Mouse (Mus musculus) bone marrow, adult 2 months (tissue): ENCODE data around the gene Armcx6. TPM values are rescaled to one million over a fixed set of nuclear protein-coding genes. Genes with fewer than 3 reads are reported as not detected.
"Not testable (repeated sequence)": the region's sequence is repeated elsewhere in the genome, so short reads cannot be mapped to it uniquely, and the experiment has no call there.

ENCODE experiments used
- H3K27ac ChIP-seq: fragments of 200-500 bp; 2 replicates; pipeline ENCODE4 v1.5.1; 2012; ENCODE audit warnings: low read depth, mild to moderate bottlenecking, control low read depth, inconsistent platforms, low read length; ENCODE audit not compliant: control insufficient read depth, poor library complexity, insufficient read depth
- H3K4me1 ChIP-seq: fragments of 200-500 bp; 2 replicates; pipeline ENCODE4 v1.6.1; 2011; ENCODE audit warnings: low read length; ENCODE audit not compliant: control insufficient read depth, insufficient read depth
- H3K4me3 ChIP-seq: fragments of 200-500 bp; replicated peaks from 2 replicates; pipeline ENCODE3; 2011; ENCODE audit warnings: mild to moderate bottlenecking, low read depth, low read length, control low read depth; ENCODE audit not compliant: control insufficient read depth
- CTCF ChIP-seq: fragments of 200-500 bp; IDR thresholded peaks from 2 replicates; pipeline ENCODE4 v1.5.1; 2011; ENCODE audit warnings: low read length, control low read depth; ENCODE audit not compliant: control insufficient read depth, insufficient read depth
- POLR2A ChIP-seq: fragments of 200-500 bp; IDR thresholded peaks from 2 replicates; pipeline ENCODE4 v1.6.1; 2011; ENCODE audit warnings: low read depth, mild to moderate bottlenecking, control low read depth, low read length, borderline replicate concordance; ENCODE audit not compliant: control insufficient read depth
- WGBS: fragments of 180-500 bp; shearing (Covaris S2); methylation state at CpG from one replicate; pipeline ENCODE4 v1.1.7; 2018; 5-methylcytosine and 5-hydroxymethylcytosine counted together
- polyA plus RNA-seq: library from polyadenylated mRNA; stranded (reverse); fragments of >200 nt; gene quantifications from 2 replicates; pipeline ENCODE4 v1.2.4, GENCODE M21; 2011; ENCODE audit warnings: low replicate concordance; ENCODE audit not compliant: missing spikeins, insufficient read depth, insufficient read length

Gene Armcx6
- polyA plus RNA-seq, 1 experiment, result 4.6 TPM

GRCm38 (mm10) chrX:134741862-134742261, 9.4 kb downstream of the Armcx6 start:
- WGBS, result 30% methylated on average over 5 of the region's 5 CpGs
- Histone ChIP-seq H3K4me3 (no peak overlapping the region), H3K27ac (no peak overlapping the region), H3K4me1 (no peaks in the 10 kb centered on the region)
- no peak for TF ChIP-seq CTCF
- no peak for TF ChIP-seq POLR2A

- Histone ChIP-seq H3K4me1 (no peaks in the 10 kb centered on the region), H3K4me3 (no peak overlapping the region), H3K27ac (no peak overlapping the region)
- WGBS, result 61% methylated on average over 4 of the region's 4 CpGs
- no peak for TF ChIP-seq POLR2A
- no peak for TF ChIP-seq CTCF
These were observed 12.1 kb downstream of the Armcx6 start for GRCm38 (mm10) chrX:134739160-134739559.

- no peaks in the 10 kb centered on the region for H3K4me1 ChIP-seq
- TF ChIP-seq POLR2A (no peak), CTCF (no peak)
These were observed 13.4 kb downstream of the Armcx6 start for GRCm38 (mm10) chrX:134737796-134738195.

DNA sequence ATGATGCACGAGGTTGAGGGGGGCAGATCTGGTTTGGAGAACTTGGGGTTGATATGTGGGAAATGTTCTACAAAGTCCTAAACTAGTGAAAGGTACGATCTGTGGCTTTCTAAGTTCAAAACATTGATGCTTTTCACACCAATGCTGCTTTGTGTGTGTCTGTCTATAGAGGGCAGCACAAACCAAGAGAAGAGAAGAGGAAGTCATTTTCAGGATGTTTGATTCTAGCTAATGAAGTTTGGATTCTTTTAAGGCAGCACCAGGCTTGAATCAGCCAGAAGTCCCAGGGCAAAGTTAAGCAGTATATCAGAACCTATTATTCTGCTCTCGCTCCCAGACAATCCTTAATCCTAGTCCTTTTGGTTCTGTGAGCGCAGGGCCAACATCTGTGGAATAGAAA, 21.4 kb downstream of the Armcx6 start:
- Histone ChIP-seq H3K4me3 (no peak overlapping the region), H3K27ac (no peak overlapping the region), H3K4me1 (no peaks in the 10 kb centered on the region)
- TF ChIP-seq CTCF (no peak), POLR2A (no peak)
- WGBS, result 41% methylated on average over 4 of the region's 4 CpGs

More at GRCm38 (mm10) chrX:134737796-134738195, 13.4 kb downstream of the Armcx6 start:
- H3K27ac ChIP-seq, result no peak overlapping the region
- no peak overlapping the region for H3K4me3 ChIP-seq
- 85% methylated on average over 1 of the region's 1 CpGs for WGBS

- not testable (repeated sequence) for H3K4me3 ChIP-seq, H3K27ac ChIP-seq, H3K4me1 ChIP-seq
- WGBS, result 46% methylated on average over 2 of the region's 2 CpGs
These were observed 27.5 kb downstream of the Armcx6 start for GRCm38 (mm10) chrX:134723762-134724161.

DNA sequence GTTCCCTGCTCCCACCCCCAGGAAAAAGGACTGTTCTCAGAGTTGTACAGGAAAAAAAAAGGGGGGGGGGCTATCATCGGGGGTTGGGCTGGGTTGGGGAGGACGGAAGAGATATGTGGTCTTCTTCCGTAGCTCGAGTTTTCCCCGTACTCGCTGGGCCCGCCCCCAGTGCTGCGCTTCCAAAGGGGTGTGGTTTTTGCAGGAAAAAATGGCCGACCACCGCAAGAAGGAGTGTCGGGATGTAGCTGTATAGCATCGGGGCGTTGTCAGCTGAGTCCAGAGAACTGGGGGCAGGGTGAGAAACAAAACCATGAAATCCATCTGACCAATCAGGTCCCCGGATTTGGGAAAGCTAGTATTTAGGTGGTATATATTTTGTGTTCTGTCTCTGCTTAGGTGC, 32.7 kb downstream of the Armcx6 start:
- TF ChIP-seq POLR2A (no peak), CTCF (no peak)
- Histone ChIP-seq H3K4me1 (no peaks in the 10 kb centered on the region; the same call in 1 of the 2 replicates), H3K4me3 (peak overlapping the region; percentile 69), H3K27ac (no peak overlapping the region)
- WGBS, result 11% methylated on average over 14 of the region's 14 CpGs

GRCm38 (mm10) chrX:134717752-134718308, 33.4 kb downstream of the Armcx6 start, which contains the start of gene Armcx1:
Gene Armcx1, plus strand, starts transcription at chrX:134717963.
- Histone ChIP-seq H3K27ac (no peak within 1 kb of the TSS), H3K4me1 (no peaks in the 10 kb centered on the region; the same call in 1 of the 2 replicates), H3K4me3 (peak within 1 kb of the TSS; percentile 69)
- WGBS, result 14% methylated on average over 16 of the region's 16 CpGs
- TF ChIP-seq CTCF, result no peak
- TF ChIP-seq POLR2A, result no peak

- H3K27ac ChIP-seq, result no peak overlapping the region
- 58% methylated on average over 3 of the region's 3 CpGs for WGBS
These were observed 34.4 kb downstream of the Armcx6 start for GRCm38 (mm10) chrX:134716863-134717262.

More at GRCm38 (mm10) chrX:134716863-134717262, 34.4 kb downstream of the Armcx6 start:
- no peak for TF ChIP-seq CTCF
- TF ChIP-seq POLR2A, result no peak
- no peak overlapping the region for H3K4me3 ChIP-seq
- H3K4me1 ChIP-seq, result no peaks in the 10 kb centered on the region; the same call in 1 of the 2 replicates

Other genes starting within 250 kb of the Armcx6 start
- gene Timm8a1, start 209.6 kb downstream of the Armcx6 start, polyA plus RNA-seq, result 11.6 and 28.4 TPM in 2 replicates
- 43.9 and 79.4 TPM in 2 replicates for gene Btk, start 167.8 kb downstream of the Armcx6 start, polyA plus RNA-seq
- 431 and 606 TPM in 2 replicates for gene Rpl36a, start 165.8 kb downstream of the Armcx6 start, polyA plus RNA-seq
- gene Gla, start 150.3 kb downstream of the Armcx6 start, polyA plus RNA-seq, result 1.5 and 6.8 TPM in 2 replicates
- 50.4 and 53.5 TPM in 2 replicates for gene Hnrnph2, start 150.2 kb downstream of the Armcx6 start, polyA plus RNA-seq
- gene Armcx4, start 64.9 kb downstream of the Armcx6 start, polyA plus RNA-seq, result 1.2 and 2.5 TPM in 2 replicates
- 3.2 and 4.7 TPM in 2 replicates for gene Armcx1, start 33.5 kb downstream of the Armcx6 start, polyA plus RNA-seq
- 5.4 and 13.2 TPM in 2 replicates for gene Armcx3, start 5.2 kb upstream of the Armcx6 start, polyA plus RNA-seq
- 3.1 and 6.5 TPM in 2 replicates for gene Armcx2, start 57.8 kb upstream of the Armcx6 start, polyA plus RNA-seq
- 0.41 TPM in 1 of 2 replicates, not detected in the other for gene Nxf2, start 213.3 kb upstream of the Armcx6 start, polyA plus RNA-seq